Mouse (Mus musculus) C3H10T1/2 (cell line): ENCODE measurements around the gene Nyap1. TPM values are rescaled to one million over a fixed set of nuclear protein-coding genes. Genes with fewer than 3 reads are reported as not detected.

Experiments used
- polyA plus RNA-seq, 2 experiments: library from polyadenylated mRNA; unstranded; fragments of >200 nt; fragmentation: generic; extraction: Trizol; gene quantifications; one replicate each; pipeline ENCODE4 v1.2.1; 2012; ENCODE audit warnings: missing spikeins in 2 of 2

The Nyap1 gene
- polyA plus RNA-seq, result 1 to 10 TPM; 1.7 to 6.6 TPM

DNA sequence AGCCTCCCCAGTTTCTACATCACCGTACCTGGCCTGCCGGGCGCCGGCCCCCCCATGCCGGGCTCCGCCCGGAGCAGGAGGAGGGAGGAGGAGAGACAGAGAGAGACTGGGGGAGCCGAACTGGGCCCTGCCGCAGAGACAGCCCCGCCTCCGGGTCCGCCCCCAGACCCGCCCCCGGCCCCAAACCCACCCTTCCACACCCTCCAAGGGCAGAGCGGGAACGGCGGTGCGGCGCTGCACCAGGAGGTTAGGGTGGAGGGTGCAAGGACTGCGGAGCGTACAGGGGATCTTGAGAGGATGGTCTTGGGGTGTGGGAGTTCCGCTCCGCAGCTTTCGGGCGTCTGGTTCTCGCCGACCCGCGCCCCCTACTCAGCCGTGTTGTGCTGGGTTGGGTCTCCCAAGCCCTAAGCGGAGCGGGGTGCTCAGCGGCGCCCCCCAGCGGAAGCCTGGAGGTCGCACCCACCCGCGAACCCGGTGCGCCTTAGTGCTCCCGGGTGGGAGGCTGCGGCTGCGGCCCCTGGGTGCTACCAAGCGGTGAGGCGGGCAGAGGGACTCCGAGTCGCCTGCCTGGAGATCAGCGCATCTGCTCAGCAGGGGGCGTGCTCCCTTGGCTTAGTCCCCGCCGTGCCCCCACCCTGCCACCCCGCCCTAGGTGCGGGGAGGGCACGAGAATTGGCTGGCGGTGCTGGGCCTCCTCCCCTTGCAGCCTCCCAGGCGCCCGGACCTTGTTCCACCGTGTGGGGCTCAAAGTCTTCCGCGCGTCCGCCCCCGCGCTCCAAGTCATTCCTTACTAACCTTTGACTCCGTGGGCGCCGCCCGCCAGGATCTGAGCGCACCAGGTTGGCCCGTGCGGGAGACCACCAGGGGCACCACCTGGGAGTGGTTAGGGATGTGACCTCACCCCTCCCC lies at the start of gene Nyap1:
Nyap1 (minus strand) TSS at position 585 of the 909 bp plus-strand sequence.

DNA sequence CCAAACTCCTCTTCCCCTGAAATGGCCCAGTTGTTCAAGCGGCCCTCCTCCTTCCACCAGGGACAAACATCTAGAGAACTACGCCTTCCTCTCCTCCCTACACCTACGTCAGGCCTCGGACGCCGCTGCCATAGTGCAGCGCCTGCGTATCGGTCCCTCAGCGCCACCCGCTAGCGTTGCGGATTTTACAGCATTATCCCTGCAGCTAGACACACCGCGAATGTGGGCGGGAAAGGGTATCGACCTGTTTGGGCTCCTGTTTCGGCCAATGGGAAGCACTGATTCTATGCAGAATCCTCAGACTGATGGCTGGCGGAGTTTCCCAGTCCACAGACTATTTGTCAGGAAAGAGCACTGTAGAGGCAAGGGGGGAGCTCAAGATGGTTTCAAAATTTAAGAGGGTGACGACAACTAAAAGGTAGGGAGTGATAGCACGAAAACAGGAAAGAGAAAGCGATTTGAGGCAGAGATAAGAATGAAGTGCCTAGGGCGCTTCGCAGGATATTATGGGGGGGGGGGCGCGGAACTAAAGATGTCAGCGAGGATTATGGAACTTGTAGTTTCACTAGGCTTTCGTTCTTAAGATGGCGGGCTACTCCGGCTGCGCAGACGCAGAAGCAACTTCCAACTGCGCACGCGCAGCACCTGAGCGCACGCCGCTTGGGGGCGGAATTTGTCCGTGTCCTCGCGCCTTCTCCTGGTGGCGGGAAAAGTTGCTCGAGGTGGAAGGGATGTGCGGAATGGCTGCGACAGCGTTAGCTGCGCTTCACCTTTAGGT lies 45.9 kb upstream of the Nyap1 start, which contains the start of the genes Mepce and Zcwpw1:
Mepce (minus strand) TSS at position 505 of the 778 bp plus-strand sequence.
Zcwpw1 (plus strand) TSS at position 648 of the 778 bp plus-strand sequence.

DNA sequence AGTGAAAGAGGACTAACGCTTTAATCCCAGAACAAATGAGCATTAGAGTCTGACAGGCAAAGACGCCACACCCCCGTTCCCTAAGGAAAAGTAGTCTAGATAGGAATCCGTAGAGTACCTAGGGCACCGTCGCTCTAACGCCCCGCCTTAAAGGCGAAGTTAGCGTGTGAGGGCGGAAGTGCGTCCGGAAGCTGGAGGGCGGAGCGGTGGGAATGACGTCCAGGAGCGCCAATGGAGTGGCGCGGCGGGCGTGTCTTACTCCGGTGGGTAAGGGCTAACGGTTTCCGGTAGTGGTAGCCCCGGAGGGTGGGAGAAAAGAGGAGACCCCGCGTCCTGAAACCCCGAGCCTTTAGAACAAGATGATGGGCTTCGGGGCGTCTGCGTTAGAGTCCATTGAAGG lies 37.2 kb upstream of the Nyap1 start, which contains the start of gene Ppp1r35:
Ppp1r35 (plus strand) TSS at position 215 of the 400 bp plus-strand sequence.

DNA sequence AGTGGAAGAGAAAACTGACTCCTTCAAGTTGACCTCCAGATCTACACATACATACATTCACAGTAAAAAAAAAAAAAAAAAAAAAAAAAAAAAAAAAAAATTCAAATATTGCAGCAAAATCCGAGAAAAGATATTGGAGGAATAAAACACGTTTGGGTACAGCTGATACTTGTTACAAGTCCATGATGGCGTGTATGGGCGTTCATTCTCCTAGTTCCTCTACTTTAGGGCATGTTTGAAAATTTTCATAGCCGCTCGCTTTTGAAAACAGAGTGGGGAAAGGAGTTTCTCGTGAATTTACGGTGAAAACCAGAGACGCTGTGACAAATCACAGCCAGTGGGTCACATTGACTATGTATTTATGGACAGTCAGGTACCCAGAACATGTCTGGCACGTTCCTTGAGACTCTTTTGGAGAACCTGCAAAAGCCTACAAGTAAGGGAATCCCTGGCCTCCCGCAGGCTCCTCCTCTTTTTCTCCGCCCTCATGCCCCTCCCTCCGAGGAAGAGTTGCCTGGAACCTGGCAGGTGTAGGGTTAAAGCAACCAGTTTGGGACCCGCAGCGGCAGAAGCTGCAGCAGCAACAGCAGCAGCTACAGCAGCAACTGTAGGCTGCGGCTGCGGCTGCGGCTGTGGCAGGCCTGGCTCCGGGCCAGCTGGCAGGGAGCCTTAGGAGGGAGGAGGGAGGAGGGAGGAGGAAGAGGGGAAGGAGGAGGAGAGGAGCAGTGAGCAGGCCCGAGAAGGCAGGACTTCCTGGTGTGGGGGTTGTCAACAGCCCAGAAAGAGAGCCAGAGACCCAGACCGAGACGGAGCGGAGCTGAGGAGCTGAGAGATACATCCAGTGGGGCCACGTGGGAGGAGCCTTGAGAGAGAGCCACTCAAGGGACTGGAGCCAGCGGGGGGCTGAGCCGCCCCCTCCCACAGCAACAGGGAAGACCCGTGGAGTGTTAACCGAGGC lies 4.1 kb upstream of the Nyap1 start, which contains the start of gene Tsc22d4:
Tsc22d4 (plus strand) TSS at position 517 of the 958 bp plus-strand sequence.

DNA sequence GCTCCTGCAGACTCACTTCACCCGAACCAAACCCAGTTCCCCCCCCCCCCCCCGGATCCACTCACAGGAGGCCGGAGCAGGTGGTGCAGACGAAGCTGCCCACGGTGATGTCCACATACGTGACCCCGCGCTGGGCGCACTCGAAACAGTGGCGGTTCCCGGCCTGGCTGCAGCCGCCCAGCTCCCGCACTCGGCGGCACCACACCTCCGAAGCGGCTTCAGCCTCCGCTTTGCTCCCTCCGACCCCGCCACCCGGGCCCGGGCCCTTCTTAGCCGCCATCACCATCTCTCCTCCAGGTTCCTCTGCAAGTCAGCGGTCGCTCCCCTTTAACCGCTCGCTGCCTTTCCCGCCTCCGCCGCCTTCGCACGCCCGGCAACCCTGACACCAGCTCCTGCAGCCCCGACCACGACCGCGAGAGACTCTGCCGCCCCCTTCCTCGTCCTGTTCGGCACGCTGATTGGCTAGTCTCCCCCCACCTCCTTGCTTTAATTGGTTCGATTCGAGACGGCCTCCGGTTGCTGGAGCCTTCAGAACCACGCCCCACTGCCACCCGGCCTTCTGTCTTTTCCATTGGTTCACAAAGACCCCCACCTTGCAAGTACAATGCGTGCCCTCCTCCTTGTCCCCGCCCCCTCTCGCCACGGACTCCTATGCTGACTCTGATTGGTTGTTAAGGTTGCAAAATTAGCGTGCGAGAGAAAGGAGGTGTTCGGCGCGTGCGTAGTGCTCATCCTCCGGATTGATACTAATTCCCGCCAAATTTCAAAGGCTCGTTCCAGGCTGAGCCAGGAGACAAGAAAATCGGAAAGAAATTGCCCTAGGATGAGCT lies 56.9 kb downstream of the Nyap1 start, which contains the start of gene Agfg2:
Agfg2 (minus strand) TSS at position 433 of the 830 bp plus-strand sequence.

Other genes with a start within 250 kb of the Nyap1 start
- gene Pop7, start 239.1 kb downstream of the Nyap1 start, polyA plus RNA-seq, result 10 to 100 TPM; 44.2 to 57.6 TPM
- 10 to 100 TPM in 1 of 2 experiments, 1 to 10 TPM in 1; 2.8 to 14.6 TPM for gene Gigyf1, start 223.1 kb downstream of the Nyap1 start, polyA plus RNA-seq
- not detected for gene Epo, start 208.4 kb downstream of the Nyap1 start, polyA plus RNA-seq
- gene Gnb2, start 208.1 kb downstream of the Nyap1 start, polyA plus RNA-seq, result 100 to 1,000 TPM; 814 to 936 TPM
- not detected for gene Actl6b, start 188.1 kb downstream of the Nyap1 start, polyA plus RNA-seq
- gene Tfr2, start 171.8 kb downstream of the Nyap1 start, polyA plus RNA-seq, result under 1 TPM in 1 of 2 experiments, not detected in 1; 0.06 TPM
- 100 to 1,000 TPM in 1 of 2 experiments, 10 to 100 TPM in 1; 60.1 to 124 TPM for gene Mospd3, start 140.5 kb downstream of the Nyap1 start, polyA plus RNA-seq
- gene Pcolce, start 127.8 kb downstream of the Nyap1 start, polyA plus RNA-seq, result 1,000 to 10,000 TPM; 1,118 to 1,655 TPM
- under 1 TPM; 0.23 to 0.85 TPM for gene Fbxo24, start 112.6 kb downstream of the Nyap1 start, polyA plus RNA-seq
- gene Lrch4, start 112.5 kb downstream of the Nyap1 start, polyA plus RNA-seq, result 10 to 100 TPM; 14.3 to 16.6 TPM
- 1 to 10 TPM; 1.4 to 6.0 TPM for gene Gm20605, start 112.4 kb downstream of the Nyap1 start, polyA plus RNA-seq
- 1 to 10 TPM; 1.8 to 9.1 TPM for gene Sap25, start 100.3 kb downstream of the Nyap1 start, polyA plus RNA-seq
- under 1 TPM; 0.02 to 0.06 TPM for gene Irs3, start 95.9 kb downstream of the Nyap1 start, polyA plus RNA-seq
- 10 to 100 TPM in 1 of 2 experiments, 1 to 10 TPM in 1; 6.6 to 11.1 TPM for gene Agfg2, start 56.9 kb downstream of the Nyap1 start, polyA plus RNA-seq
- 10 to 100 TPM; 42.1 to 98.9 TPM for gene Tsc22d4, start 4.1 kb upstream of the Nyap1 start, polyA plus RNA-seq
- 10 to 100 TPM; 32.9 to 38.5 TPM for gene Ppp1r35, start 37.2 kb upstream of the Nyap1 start, polyA plus RNA-seq
- gene Mepce, start 46.0 kb upstream of the Nyap1 start, polyA plus RNA-seq, result 10 to 100 TPM; 34.7 to 57.8 TPM
- 1 to 10 TPM in 1 of 2 experiments, under 1 TPM in 1; 0.36 to 7.1 TPM for gene Zcwpw1, start 46.2 kb upstream of the Nyap1 start, polyA plus RNA-seq
- not detected for gene Pilra, start 94.7 kb upstream of the Nyap1 start, polyA plus RNA-seq
- under 1 TPM in 1 of 2 experiments, not detected in 1; 0.15 TPM for gene Pilrb1, start 116.5 kb upstream of the Nyap1 start, polyA plus RNA-seq
- gene Pilrb2, start 130.2 kb upstream of the Nyap1 start, polyA plus RNA-seq, result under 1 TPM in 1 of 2 experiments, not detected in 1; 0.04 TPM
- not detected for gene Cyp3a13, start 180.0 kb upstream of the Nyap1 start, polyA plus RNA-seq
- under 1 TPM in 1 of 2 experiments, not detected in 1; 0.01 TPM for gene Gjc3, start 221.5 kb upstream of the Nyap1 start, polyA plus RNA-seq
- not detected for gene Azgp1, start 239.9 kb upstream of the Nyap1 start, polyA plus RNA-seq